Mouse (Mus musculus) testis, adult 2 months (tissue): ENCODE measurements around the gene Slco1a5.

ENCODE experiments used
- CTCF ChIP-seq: fragments of 200-500 bp; IDR thresholded peaks from 2 replicates; pipeline ENCODE4 v1.5.1; 2012; ENCODE audit warnings: low read depth, mild to moderate bottlenecking, inconsistent platforms, low read length, moderate library complexity; ENCODE audit not compliant: control insufficient read depth, insufficient read depth, insufficient replicate concordance
- POLR2A ChIP-seq: fragments of 200-500 bp; IDR thresholded peaks from 2 replicates; pipeline ENCODE4 v1.6.1; 2012; ENCODE audit warnings: low read depth, mild to moderate bottlenecking, inconsistent platforms, low read length, moderate library complexity; ENCODE audit not compliant: control insufficient read depth

GRCm38 (mm10) chr6:142329201-142329600 lies 6.4 kb upstream of the Slco1a5 start:
- TF ChIP-seq POLR2A, result no peak
- TF ChIP-seq CTCF, result no peak
